Mouse (Mus musculus) stomach, postnatal 0 days (tissue): ENCODE measurements around the gene Zfand3.

Source experiments
- CTCF ChIP-seq: IDR thresholded peaks from 2 replicates; pipeline ENCODE4 v1.5.1; 2016; ENCODE audit warnings: antibody characterized with exemption, low read depth, mild to moderate bottlenecking, moderate library complexity
- EP300 ChIP-seq: optimal IDR thresholded peaks from 2 replicates; pipeline ENCODE3; 2016; ENCODE audit warnings: antibody characterized with exemption

- no peak for TF ChIP-seq CTCF
- no peak for TF ChIP-seq EP300
Observed at GRCm38 (mm10) chr17:30192416-30193005, 188.0 kb downstream of the Zfand3 start.
